Mouse (Mus musculus) limb, embryonic 13.5 days (tissue): ENCODE results near the gene Mrpl34. TPM values are rescaled to one million over a fixed set of nuclear protein-coding genes. Genes with fewer than 3 reads are reported as not detected.

Experiments
- ATAC-seq: fragments of 200-750 bp; cut with Nextera tagmentation; 2 replicates; pipeline ENCODE4 v1.8.0; 2017; ENCODE audit warnings: low read depth, moderate number of reproducible peaks, moderate TSS enrichment; ENCODE audit not compliant: low FRiP score
- H3K27ac ChIP-seq: fragments of 300-500 bp; sonication (generic); 2 replicates; pipeline ENCODE4 v1.5.1; 2015; ENCODE audit warnings: inconsistent platforms, mild to moderate bottlenecking, moderate library complexity
- H3K27me3 ChIP-seq: fragments of 300-500 bp; sonication (generic); 2 replicates; pipeline ENCODE4 v1.6.1; 2015; ENCODE audit warnings: mild to moderate bottlenecking, inconsistent platforms
- H3K36me3 ChIP-seq: fragments of 300-500 bp; sonication (generic); 2 replicates; pipeline ENCODE4 v1.6.1; 2015; ENCODE audit warnings: inconsistent platforms, mild to moderate bottlenecking, moderate library complexity
- H3K4me1 ChIP-seq: fragments of 300-500 bp; sonication (generic); 2 replicates; pipeline ENCODE4 v1.6.1; 2015; ENCODE audit warnings: inconsistent platforms
- H3K4me2 ChIP-seq: fragments of 300-500 bp; sonication (generic); replicated peaks from 2 replicates; pipeline ENCODE4 v1.6.1; 2015; ENCODE audit warnings: inconsistent platforms, mild to moderate bottlenecking, moderate library complexity
- H3K4me3 ChIP-seq: fragments of 300-500 bp; sonication (generic); 2 replicates; pipeline ENCODE4 v1.5.1; 2015; ENCODE audit warnings: moderate library complexity, mild to moderate bottlenecking, inconsistent platforms
- H3K9ac ChIP-seq: fragments of 300-500 bp; sonication (generic); 2 replicates; pipeline ENCODE4 v1.6.1; 2015; ENCODE audit warnings: mild to moderate bottlenecking, inconsistent platforms
- H3K9me3 ChIP-seq: fragments of 300-500 bp; sonication (generic); 2 replicates; pipeline ENCODE4 v1.6.1; 2016; ENCODE audit warnings: inconsistent platforms
- WGBS: fragments of 180-500 bp; shearing (Covaris S2); methylation state at CpG from one replicate; pipeline ENCODE4 v1.1.7; 2015; 5-methylcytosine and 5-hydroxymethylcytosine counted together
- polyA plus RNA-seq: library from polyadenylated mRNA; unstranded; fragments of >200 nt; fragmentation: Nextera tagmentation; extraction: Ambion mirVana; gene quantifications from 2 replicates; pipeline ENCODE4 v1.2.1, GENCODE M21; 2015

The Mrpl34 gene
- polyA plus RNA-seq, 1 experiment from 2014 or later, result 151 TPM

GRCm38 (mm10) chr8:71460716-71461115 lies 4.0 kb upstream of the Mrpl34 start:
- WGBS, result 94% methylated on average over 6 of the region's 6 CpGs
- Histone ChIP-seq H3K36me3 (peaks cover 54% of the 10 kb centered on the region), H3K27ac (no peak overlapping the region), H3K4me3 (no peak overlapping the region), H3K9me3 (no peaks in the 10 kb centered on the region), H3K9ac (no peak overlapping the region), H3K4me2 (no peak overlapping the region), H3K4me1 (peaks cover 33% of the 10 kb centered on the region), H3K27me3 (no peaks in the 10 kb centered on the region)
- ATAC-seq, result no peak

- Histone ChIP-seq H3K9me3 (no peaks in the 10 kb centered on the region), H3K36me3 (peaks cover 53% of the 10 kb centered on the region), H3K9ac (0 out of 2 replicates have a peak overlapping the region, but pooled peaks have one; percentile 13), H3K27ac (no peak overlapping the region), H3K4me3 (no peak overlapping the region; the same call in 1 of the 2 replicates), H3K4me2 (peak overlapping the region; percentile 92), H3K4me1 (peaks cover 35% of the 10 kb centered on the region), H3K27me3 (no peaks in the 10 kb centered on the region)
- no peak for ATAC-seq
- WGBS, result 83% methylated on average over 47 of the region's 47 CpGs
Measured at GRCm38 (mm10) chr8:71461152-71461840, 3.5 kb upstream of the Mrpl34 start.

- H3K9ac ChIP-seq, result peak overlapping the region; percentile 88
- no peaks in the 10 kb centered on the region for H3K27me3 ChIP-seq
- H3K4me3 ChIP-seq, result peak overlapping the region; percentile 87
- ATAC-seq, result no peak
- H3K27ac ChIP-seq, result no peak overlapping the region
- H3K4me2 ChIP-seq, result peak overlapping the region; percentile 92
- no peaks in the 10 kb centered on the region for H3K9me3 ChIP-seq
- 75% methylated on average over 4 of the region's 4 CpGs for WGBS
- peaks cover 35% of the 10 kb centered on the region for H3K4me1 ChIP-seq
- peaks cover 44% of the 10 kb centered on the region for H3K36me3 ChIP-seq
Measured at GRCm38 (mm10) chr8:71462191-71462590, 2.6 kb upstream of the Mrpl34 start.

GRCm38 (mm10) chr8:71462786-71463185 lies 2.0 kb upstream of the Mrpl34 start:
- ATAC-seq, result no peak
- Histone ChIP-seq H3K27me3 (no peaks in the 10 kb centered on the region), H3K27ac (no peak overlapping the region), H3K4me2 (peak overlapping the region; percentile 92), H3K4me3 (peak overlapping the region; percentile 87), H3K9me3 (no peaks in the 10 kb centered on the region), H3K4me1 (peaks cover 35% of the 10 kb centered on the region), H3K9ac (peak overlapping the region; percentile 88), H3K36me3 (peaks cover 38% of the 10 kb centered on the region)
- 5% methylated on average over 16 of the region's 16 CpGs for WGBS

- Histone ChIP-seq H3K4me2 (peak within 1 kb of the TSS; percentile 92), H3K9me3 (no peaks in the 10 kb centered on the region), H3K36me3 (peaks cover 32% of the 10 kb centered on the region), H3K27me3 (no peaks in the 10 kb centered on the region), H3K4me3 (peak within 1 kb of the TSS; percentile 87), H3K27ac (peak within 1 kb of the TSS; percentile 80), H3K4me1 (peaks cover 35% of the 10 kb centered on the region), H3K9ac (peak within 1 kb of the TSS; percentile 88)
- ATAC-seq, result peak; percentile 89
- under 1% methylated on average over 55 of the region's 55 CpGs for WGBS
Measured at GRCm38 (mm10) chr8:71463188-71464033, 1.3 kb upstream of the Mrpl34 start, which contains the start of gene Abhd8. TSS of gene Abhd8 (minus strand) at chr8:71463655.

- no peaks in the 10 kb centered on the region for H3K27me3 ChIP-seq
- H3K4me3 ChIP-seq, result peak overlapping the region; percentile 87
- H3K4me2 ChIP-seq, result peak overlapping the region; percentile 92
- H3K4me1 ChIP-seq, result peaks cover 43% of the 10 kb centered on the region
- no peak overlapping the region for H3K9ac ChIP-seq
- peaks cover 11% of the 10 kb centered on the region for H3K36me3 ChIP-seq
- 81% methylated on average over 8 of the region's 8 CpGs for WGBS
- no peak for ATAC-seq
- H3K27ac ChIP-seq, result no peak overlapping the region
- H3K9me3 ChIP-seq, result no peaks in the 10 kb centered on the region
Measured at GRCm38 (mm10) chr8:71465733-71466132, 974 bp downstream of the Mrpl34 start.

GRCm38 (mm10) chr8:71466198-71466597 lies 1.4 kb downstream of the Mrpl34 start:
- no peak overlapping the region for H3K4me2 ChIP-seq
- H3K9me3 ChIP-seq, result no peaks in the 10 kb centered on the region
- no peak for ATAC-seq
- H3K4me1 ChIP-seq, result peaks cover 45% of the 10 kb centered on the region
- H3K9ac ChIP-seq, result no peak overlapping the region
- H3K27me3 ChIP-seq, result no peaks in the 10 kb centered on the region
- H3K27ac ChIP-seq, result no peak overlapping the region
- H3K4me3 ChIP-seq, result 0 out of 2 replicates have a peak overlapping the region, but pooled peaks have one; percentile 87
- H3K36me3 ChIP-seq, result peaks cover 11% of the 10 kb centered on the region
- 94% methylated on average over 5 of the region's 5 CpGs for WGBS

GRCm38 (mm10) chr8:71467201-71467600 lies 2.4 kb downstream of the Mrpl34 start:
- no peak overlapping the region for H3K4me3 ChIP-seq
- peaks cover 15% of the 10 kb centered on the region for H3K36me3 ChIP-seq
- no peak overlapping the region for H3K27ac ChIP-seq
- H3K27me3 ChIP-seq, result no peaks in the 10 kb centered on the region
- H3K9ac ChIP-seq, result no peak overlapping the region
- 91% methylated on average over 2 of the region's 2 CpGs for WGBS
- peaks cover 41% of the 10 kb centered on the region for H3K4me1 ChIP-seq
- no peak for ATAC-seq
- H3K4me2 ChIP-seq, result no peak overlapping the region
- H3K9me3 ChIP-seq, result no peaks in the 10 kb centered on the region

- Histone ChIP-seq H3K4me1 (peaks cover 34% of the 10 kb centered on the region), H3K36me3 (peaks cover 23% of the 10 kb centered on the region), H3K27ac (no peak overlapping the region), H3K4me3 (no peak overlapping the region), H3K9me3 (no peaks in the 10 kb centered on the region), H3K9ac (no peak overlapping the region), H3K27me3 (no peaks in the 10 kb centered on the region), H3K4me2 (no peak overlapping the region)
- WGBS, result 81% methylated on average over 1 of the region's 1 CpGs
- ATAC-seq, result no peak
Measured at GRCm38 (mm10) chr8:71468001-71468400, 3.2 kb downstream of the Mrpl34 start.

GRCm38 (mm10) chr8:71468916-71469315 lies 4.2 kb downstream of the Mrpl34 start, which contains the start of gene Dda1:
TSS of gene Dda1 (plus strand) at chr8:71469199.
- H3K9me3 ChIP-seq, result no peaks in the 10 kb centered on the region
- 0% methylated on average over 51 of the region's 52 CpGs for WGBS
- H3K4me3 ChIP-seq, result peak within 1 kb of the TSS; percentile 77
- H3K36me3 ChIP-seq, result peaks cover 32% of the 10 kb centered on the region
- peak within 1 kb of the TSS; percentile 76 for H3K9ac ChIP-seq
- H3K27ac ChIP-seq, result 0 out of 2 replicates have a peak within 1 kb of the TSS, but pooled peaks have one; percentile 28
- H3K27me3 ChIP-seq, result no peaks in the 10 kb centered on the region
- H3K4me2 ChIP-seq, result peak within 1 kb of the TSS; percentile 94
- peak; percentile 91 for ATAC-seq
- peaks cover 31% of the 10 kb centered on the region for H3K4me1 ChIP-seq

GRCm38 (mm10) chr8:71469411-71469810 lies 4.7 kb downstream of the Mrpl34 start:
- Histone ChIP-seq H3K9ac (peak overlapping the region; percentile 76), H3K27ac (0 out of 2 replicates have a peak overlapping the region, but pooled peaks have one; percentile 28), H3K36me3 (peaks cover 37% of the 10 kb centered on the region), H3K9me3 (no peaks in the 10 kb centered on the region), H3K4me2 (peak overlapping the region; percentile 94), H3K4me1 (peaks cover 26% of the 10 kb centered on the region), H3K27me3 (no peaks in the 10 kb centered on the region), H3K4me3 (peak overlapping the region; percentile 77)
- peak; percentile 12; the same call in 1 of the 2 replicates for ATAC-seq
- WGBS, result 1% methylated on average over 24 of the region's 24 CpGs
